In genomic region chr2:113903006-113903545, GRCm38 (mm10) we compare ENCODE assay signal across 19 mouse cellular contexts. TPM values are rescaled to one million over a fixed set of nuclear protein-coding genes. Genes with fewer than 3 reads are reported as not detected.
DNase-seq lines count a peak whose midpoint lies in the region; ATAC-seq and TF ChIP-seq lines count a peak whose summit lies in the region.
"Had no signal": no experiment of that assay in that cellular context is flagged by ENCODE, and none has a peak within 500 bp of the region (broad histone marks: within the 10 kb centered on the region; RNA-seq: fewer than 3 reads in every experiment).

No protein-coding gene starts in this region.

- no peaks in the 10 kb centered on the region for H3K36me3 ChIP-seq in heart, embryonic 16.5 days (ENCODE audit: control insufficient read depth, insufficient read depth)
- H3K36me3 ChIP-seq: neural tube, embryonic 13.5 days had no signal

- ATAC-seq in heart, embryonic 16.5 days (replicated peaks; ENCODE audit: extremely low read depth, insufficient read depth, low FRiP score): 0 out of 2 replicates have a peak, but pooled peaks have one; percentile 32
- peak; percentile 40 for ATAC-seq in megakaryocyte progenitor cell, adult 5-6 weeks (replicated peaks; ENCODE audit: poor library complexity)
- ATAC-seq: Patski had no signal

- no peaks in the 10 kb centered on the region for H3K9me3 ChIP-seq in heart, embryonic 16.5 days (replicated peaks; ENCODE audit: control insufficient read depth, low read length)
- H3K9me3 ChIP-seq: megakaryocyte, embryonic 14.5 days; neural tube, embryonic 13.5 days had no signal

- intact Hi-C loops in heart, postnatal 14 days (cut with DNase I): no loop called here

- H3K4me1 ChIP-seq in heart, embryonic 16.5 days (ENCODE audit: control insufficient read depth, insufficient read depth, low read length): peaks cover 5% of the 10 kb centered on the region
- H3K4me1 ChIP-seq: neural tube, embryonic 13.5 days had no signal

- 62% methylated on average over 1 of the region's 1 CpGs for WGBS in heart, embryonic 16.5 days

- no peak overlapping the region for H3K4me3 ChIP-seq in heart, embryonic 16.5 days (ENCODE audit: low read length)
- H3K4me3 ChIP-seq in layer of hippocampus, adult 2 months: no peak overlapping the region
- H3K4me3 ChIP-seq: gastrocnemius, adult 2 months; left cerebral cortex, adult 2 months; megakaryocyte, embryonic 14.5 days; neural tube, embryonic 13.5 days had no signal

- no peak overlapping the region for H3K9ac ChIP-seq in heart, embryonic 16.5 days (ENCODE audit: low read length)
- H3K9ac ChIP-seq: hindbrain, embryonic 14.5 days; neural tube, embryonic 13.5 days had no signal

- H3K27me3 ChIP-seq in heart, embryonic 16.5 days (ENCODE audit: control insufficient read depth, insufficient read depth, low read length): no peaks in the 10 kb centered on the region
- H3K27me3 ChIP-seq: megakaryocyte, embryonic 14.5 days; neural tube, embryonic 13.5 days had no signal

- TF ChIP-seq CTCF in layer of hippocampus, adult 2 months (conservative IDR thresholded peaks at IDR 0.05): no peak

- DNase-seq in heart, postnatal 14 days: no peak
- DNase-seq in CD4-positive helper T cell, adult 2 months (ENCODE audit: low read depth, low spot score): peak; percentile 14
- peak; percentile 46 for DNase-seq in ZHBTc4 (ENCODE audit: low read depth, low spot score)
- no peak for DNase-seq in cerebellum, adult 9-11 months
- no peak for DNase-seq in layer of hippocampus, adult 2 months (ENCODE audit: low spot score in 2 of 2)
- DNase-seq: B cell, adult 2 months; cerebellum, adult 18-20 months; gastrocnemius, adult 2 months; layer of hippocampus, adult 9-11 months; left cerebral cortex, postnatal 4 days; liver; thymus, postnatal 36 days had no signal

- no peak overlapping the region for H3K27ac ChIP-seq in heart, embryonic 16.5 days (ENCODE audit: low read length)
- no peak overlapping the region for H3K27ac ChIP-seq in layer of hippocampus, adult 2 months
- H3K27ac ChIP-seq: gastrocnemius, adult 2 months; hindbrain, embryonic 14.5 days; left cerebral cortex, adult 2 months; neural tube, embryonic 13.5 days had no signal

- no peak overlapping the region for H3K4me2 ChIP-seq in heart, embryonic 16.5 days (ENCODE audit: low read depth, low read length)
- H3K4me2 ChIP-seq: hindbrain, embryonic 14.5 days; neural tube, embryonic 13.5 days had no signal

RNA-seq across cellular contexts. Expression of gene Arhgap11a, which starts 54.6 kb away (rescaled TPM):
- polyA plus RNA-seq in heart, embryonic 16.5 days (2015; fragmentation: Nextera tagmentation; extraction: Ambion mirVana): 25.0 and 25.4 TPM in 2 replicates
- total RNA-seq in heart, postnatal 14 days (2021): 1 to 10 TPM; 4.3 to 6.3 TPM
- 42.4 and 43.0 TPM in 2 replicates for total RNA-seq in megakaryocyte progenitor cell, adult 5-6 weeks (2015)
- 35.9 and 50.3 TPM in 2 replicates for total RNA-seq in megakaryocyte progenitor cell, adult 5-6 weeks (2017)
- 1 to 10 TPM; 2.0 to 2.1 TPM for total RNA-seq in layer of hippocampus, adult 2 months (2021)

Comparison
In these comparisons a context has a peak if more than half of its experiments do, and no peak if none do; other contexts are left out.
1. DNase-seq: peak in CD4-positive helper T cell, adult 2 months (single experiment) and ZHBTc4 (single experiment); none in heart, postnatal 14 days (0 of 2), cerebellum, adult 9-11 months (single experiment) and layer of hippocampus, adult 2 months (0 of 2).
2. RNA of gene Arhgap11a, which starts 54.6 kb away (total RNA-seq): 35.9 to 50.3 TPM in megakaryocyte progenitor cell, adult 5-6 weeks; 4.3 to 6.3 TPM in heart, postnatal 14 days and 2.0 to 2.1 TPM in layer of hippocampus, adult 2 months; every median in the first group is over 4 times any median in the second.